ENCODE assay signal across 27 mouse cellular contexts in genomic region chr2:75528706-75529105, GRCm38 (mm10).
DNase-seq lines count a peak whose midpoint lies in the region; ATAC-seq and TF ChIP-seq lines count a peak whose summit lies in the region.
"Had no signal": no experiment of that assay in that cellular context is flagged by ENCODE, and none has a peak within 500 bp of the region (broad histone marks: within the 10 kb centered on the region; RNA-seq: fewer than 3 reads in every experiment).

No protein-coding gene starts in this region.

- WGBS in forebrain, embryonic 14.5 days = 67% methylated on average over 2 of the region's 2 CpGs
- WGBS in forebrain, embryonic 16.5 days = 65% methylated on average over 2 of the region's 2 CpGs
- WGBS in liver, embryonic 11.5 days = 86% methylated on average over 2 of the region's 2 CpGs

- H3K4me3 ChIP-seq in forebrain, embryonic 14.5 days (ENCODE audit: low read depth, low read length) = no peak overlapping the region
- no peak overlapping the region for H3K4me3 ChIP-seq in forebrain, embryonic 16.5 days (replicated peaks; ENCODE audit: low read length)
- H3K4me3 ChIP-seq in liver, embryonic 11.5 days (ENCODE audit: low read depth, low read length) = no peak overlapping the region
- H3K4me3 ChIP-seq: embryonic facial prominence, embryonic 13.5 days; embryonic facial prominence, embryonic 15.5 days; erythroblast, embryonic 14.5 days; forebrain, embryonic 10.5 days; forebrain, embryonic 12.5 days; forebrain, embryonic 15.5 days had no signal

- ATAC-seq in forebrain, embryonic 14.5 days = no peak
- no peak for ATAC-seq in forebrain, embryonic 16.5 days
- ATAC-seq in liver, embryonic 11.5 days (replicated peaks; ENCODE audit: low FRiP score) = no peak
- ATAC-seq: activated CD4-positive, CD25-positive, alpha-beta regulatory T cell, adult 4 months; CD4-positive, CD25-positive, alpha-beta regulatory T cell, adult 4 months; forebrain, embryonic 15.5 days; Patski had no signal

- no peak for TF ChIP-seq POLR2A in brain, embryonic 14.5 days (IDR thresholded peaks at IDR 0.05; ENCODE audit: borderline replicate concordance, extremely low read depth, insufficient read depth, insufficient read length, poor library complexity, severe bottlenecking)

- no peaks in the 10 kb centered on the region for H3K27me3 ChIP-seq in forebrain, embryonic 14.5 days (replicated peaks; ENCODE audit: control insufficient read depth, insufficient read depth, low read length)
- no peaks in the 10 kb centered on the region for H3K27me3 ChIP-seq in forebrain, embryonic 16.5 days (replicated peaks; ENCODE audit: control insufficient read depth, insufficient read depth, low read length)
- no peaks in the 10 kb centered on the region for H3K27me3 ChIP-seq in liver, embryonic 11.5 days (replicated peaks; ENCODE audit: control insufficient read depth, insufficient read depth, low read length)
- H3K27me3 ChIP-seq: CH12.LX; embryonic facial prominence, embryonic 13.5 days; embryonic facial prominence, embryonic 15.5 days; forebrain, embryonic 12.5 days; forebrain, embryonic 15.5 days had no signal

- H3K36me3 ChIP-seq in forebrain, embryonic 14.5 days (ENCODE audit: control insufficient read depth, insufficient read depth, low read length) = no peaks in the 10 kb centered on the region
- H3K36me3 ChIP-seq in forebrain, embryonic 16.5 days (ENCODE audit: control insufficient read depth, insufficient read depth) = no peaks in the 10 kb centered on the region
- H3K36me3 ChIP-seq in liver, embryonic 11.5 days (ENCODE audit: control insufficient read depth, insufficient read depth, low read length) = no peaks in the 10 kb centered on the region
- H3K36me3 ChIP-seq: embryonic facial prominence, embryonic 13.5 days; embryonic facial prominence, embryonic 15.5 days; forebrain, embryonic 10.5 days; forebrain, embryonic 12.5 days; forebrain, embryonic 15.5 days; G1E had no signal

- H3K4me1 ChIP-seq in forebrain, embryonic 14.5 days (ENCODE audit: control insufficient read depth, insufficient read depth, low read length) = no peaks in the 10 kb centered on the region
- H3K4me1 ChIP-seq in forebrain, embryonic 16.5 days (replicated peaks; ENCODE audit: control insufficient read depth, insufficient read depth, low read length) = no peaks in the 10 kb centered on the region
- no peaks in the 10 kb centered on the region for H3K4me1 ChIP-seq in liver, embryonic 11.5 days (replicated peaks; ENCODE audit: control insufficient read depth, insufficient read depth, low read length)
- H3K4me1 ChIP-seq: embryonic facial prominence, embryonic 13.5 days; embryonic facial prominence, embryonic 15.5 days; forebrain, embryonic 10.5 days; forebrain, embryonic 12.5 days; forebrain, embryonic 15.5 days had no signal

- H3K9ac ChIP-seq in forebrain, embryonic 14.5 days (ENCODE audit: low read length) = no peak overlapping the region
- H3K9ac ChIP-seq in forebrain, embryonic 16.5 days (replicated peaks; ENCODE audit: low read depth, low read length) = no peak overlapping the region
- no peak overlapping the region for H3K9ac ChIP-seq in liver, embryonic 11.5 days (ENCODE audit: low read depth, low read length)
- H3K9ac ChIP-seq: embryonic facial prominence, embryonic 13.5 days; embryonic facial prominence, embryonic 15.5 days; forebrain, embryonic 12.5 days; forebrain, embryonic 15.5 days had no signal

- TF ChIP-seq CTCF in brain, embryonic 14.5 days (IDR thresholded peaks at IDR 0.05; ENCODE audit: borderline replicate concordance, extremely low read depth, insufficient read depth, insufficient read length) = no peak

- H3K27ac ChIP-seq in forebrain, embryonic 14.5 days (ENCODE audit: low read depth, low read length) = no peak overlapping the region
- H3K27ac ChIP-seq in forebrain, embryonic 16.5 days (ENCODE audit: low read length) = no peak overlapping the region
- H3K27ac ChIP-seq in liver, embryonic 11.5 days (ENCODE audit: low read depth, low read length) = no peak overlapping the region
- H3K27ac ChIP-seq: embryonic facial prominence, embryonic 13.5 days; embryonic facial prominence, embryonic 15.5 days; forebrain, embryonic 10.5 days; forebrain, embryonic 12.5 days; forebrain, embryonic 15.5 days had no signal

- H3K9me3 ChIP-seq in forebrain, embryonic 14.5 days (replicated peaks; ENCODE audit: control insufficient read depth, low read length) = no peaks in the 10 kb centered on the region
- no peaks in the 10 kb centered on the region for H3K9me3 ChIP-seq in forebrain, embryonic 16.5 days (ENCODE audit: control insufficient read depth, low read length)
- H3K9me3 ChIP-seq in liver, embryonic 11.5 days (ENCODE audit: control insufficient read depth, low read length) = no peaks in the 10 kb centered on the region
- H3K9me3 ChIP-seq: embryonic facial prominence, embryonic 13.5 days; embryonic facial prominence, embryonic 15.5 days; forebrain, embryonic 10.5 days; forebrain, embryonic 12.5 days; forebrain, embryonic 15.5 days; G1E had no signal

- H3K4me2 ChIP-seq in forebrain, embryonic 14.5 days (ENCODE audit: low read length) = no peak overlapping the region
- no peak overlapping the region for H3K4me2 ChIP-seq in forebrain, embryonic 16.5 days (ENCODE audit: low read length)
- H3K4me2 ChIP-seq in liver, embryonic 11.5 days = no peak overlapping the region
- H3K4me2 ChIP-seq: embryonic facial prominence, embryonic 13.5 days; embryonic facial prominence, embryonic 15.5 days; forebrain, embryonic 12.5 days; forebrain, embryonic 15.5 days had no signal

- DNase-seq in forebrain, embryonic 14.5 days (ENCODE audit: low spot score) = peak; percentile 58
- peak; percentile 3 for DNase-seq in liver, embryonic 11.5 days (ENCODE audit: low spot score)
- DNase-seq in liver = no peak
- peak; percentile 70 for DNase-seq in brain, embryonic 14.5 days (ENCODE audit: low read depth)
- DNase-seq: adrenal gland, adult 8-10 months; adrenal gland, postnatal 14 days; adrenal gland, postnatal 36 days; B cell, adult 2 months; cerebellum, adult 11 months; cerebellum, adult 18-20 months; cerebellum, adult 8-10 months; cerebellum, adult 9-11 months; cerebellum, postnatal 14 days; cerebellum, postnatal 36 days; embryo, embryonic 11 days had no signal
